Mouse (Mus musculus) gastrocnemius, adult 2 months (tissue): ENCODE measurements around the gene Gm15217. TPM values are rescaled to one million over a fixed set of nuclear protein-coding genes. Genes with fewer than 3 reads are reported as not detected.

Source experiments
- DNase-seq: peaks from one replicate; pipeline ENCODE4 v3.0.0; 2022
- H3K27ac ChIP-seq: fragments of 200-600 bp; 2 replicates; pipeline ENCODE4 v1.8.1; 2022; ENCODE audit warnings: mild to moderate bottlenecking
- H3K4me3 ChIP-seq: fragments of 200-600 bp; 2 replicates; pipeline ENCODE4 v1.8.1; 2022; ENCODE audit warnings: mild to moderate bottlenecking, moderate library complexity
- CTCF ChIP-seq: fragments of 200-600 bp; IDR thresholded peaks from 2 replicates; pipeline ENCODE4 v1.8.1; 2022; ENCODE audit warnings: antibody characterized with exemption, mild to moderate bottlenecking, moderate library complexity
- intact Hi-C: fragments of 180-260 bp; cut with DNase I; formaldehyde crosslinking; loops from one replicate; pipeline ENCODE4 v1.15.1; 2025
- total RNA-seq, 2 experiments: library from RNA; stranded (reverse); gene quantifications; 2 replicates each; pipeline ENCODE4 v1.2.3; 2021

The Gm15217 gene
- total RNA-seq, 2 experiments from 2014 or later = not detected

DNA sequence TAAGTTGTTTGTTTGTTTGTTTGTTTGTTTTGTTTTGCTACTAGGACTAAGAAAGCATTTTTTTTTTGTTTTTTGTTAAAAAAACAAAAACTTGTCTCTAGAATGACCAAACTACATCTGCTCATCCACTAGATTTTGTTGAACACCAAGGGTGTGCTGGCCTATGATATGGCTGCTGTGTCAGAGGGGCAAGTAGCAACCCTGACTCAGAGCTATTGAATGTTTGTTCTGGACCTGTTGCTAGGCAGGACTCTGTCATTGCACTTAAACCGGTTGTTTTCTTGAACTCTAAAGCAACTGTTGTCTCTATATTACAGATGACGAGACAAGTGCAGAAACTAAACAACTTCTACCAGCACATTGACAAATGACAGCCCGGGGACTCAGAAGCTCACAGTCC lies 29.1 kb downstream of the Gm15217 start:
- Histone ChIP-seq H3K27ac (no peak overlapping the region), H3K4me3 (no peak overlapping the region)
- no peak for TF ChIP-seq CTCF
- no peak for DNase-seq
- intact Hi-C loops = no loop called here

- peak overlapping the region; percentile 24 for H3K4me3 ChIP-seq
- no peak for TF ChIP-seq CTCF
- no peak for DNase-seq
- no peak overlapping the region for H3K27ac ChIP-seq
- intact Hi-C loops = no loop called here
These were observed 29.8 kb downstream of the Gm15217 start for GRCm38 (mm10) chr14:46409016-46409415.

- Histone ChIP-seq H3K27ac (no peak overlapping the region), H3K4me3 (no peak overlapping the region)
- intact Hi-C loops = no loop called here
- no peak for DNase-seq
- no peak for TF ChIP-seq CTCF
These were observed 31.4 kb downstream of the Gm15217 start for GRCm38 (mm10) chr14:46410557-46411120.

- no peak overlapping the region for H3K4me3 ChIP-seq
- H3K27ac ChIP-seq = no peak overlapping the region
- TF ChIP-seq CTCF = no peak
- intact Hi-C loops = no loop called here
- no peak for DNase-seq
These were observed 33.3 kb downstream of the Gm15217 start for GRCm38 (mm10) chr14:46412497-46413000.

- intact Hi-C loops = no loop called here
- no peak overlapping the region for H3K27ac ChIP-seq
- no peak for TF ChIP-seq CTCF
- H3K4me3 ChIP-seq = peak overlapping the region; percentile 30; the same call in 1 of the 2 replicates
- DNase-seq = peak; percentile 62
These were observed 39.3 kb downstream of the Gm15217 start for GRCm38 (mm10) chr14:46418371-46419097.

GRCm38 (mm10) chr14:46419269-46419668 lies 40.1 kb downstream of the Gm15217 start:
- intact Hi-C loops = no loop called here
- no peak for TF ChIP-seq CTCF
- Histone ChIP-seq H3K27ac (no peak overlapping the region), H3K4me3 (no peak overlapping the region)
- DNase-seq = no peak

DNA sequence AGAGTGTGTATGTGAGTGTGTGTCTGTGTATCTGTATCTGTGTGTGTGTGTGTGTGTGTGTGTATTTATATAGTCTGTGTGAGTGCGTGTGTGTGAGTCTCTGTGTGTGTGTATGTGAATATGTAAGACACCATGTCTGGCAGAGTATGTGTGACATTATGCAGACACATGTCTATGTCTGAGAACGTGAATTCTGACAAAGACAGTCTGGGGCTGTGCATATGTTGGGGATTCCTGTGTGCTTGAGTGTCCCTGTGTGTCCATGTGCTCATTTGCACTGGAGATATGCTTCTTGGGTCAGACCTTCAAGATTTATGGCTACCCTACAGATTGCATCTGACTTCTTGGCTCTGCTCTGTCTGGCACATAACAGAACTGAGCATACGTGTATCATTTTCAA lies 42.6 kb downstream of the Gm15217 start:
- H3K27ac ChIP-seq = no peak overlapping the region
- intact Hi-C loops = no loop called here
- H3K4me3 ChIP-seq = no peak overlapping the region
- no peak for DNase-seq
- no peak for TF ChIP-seq CTCF

DNA sequence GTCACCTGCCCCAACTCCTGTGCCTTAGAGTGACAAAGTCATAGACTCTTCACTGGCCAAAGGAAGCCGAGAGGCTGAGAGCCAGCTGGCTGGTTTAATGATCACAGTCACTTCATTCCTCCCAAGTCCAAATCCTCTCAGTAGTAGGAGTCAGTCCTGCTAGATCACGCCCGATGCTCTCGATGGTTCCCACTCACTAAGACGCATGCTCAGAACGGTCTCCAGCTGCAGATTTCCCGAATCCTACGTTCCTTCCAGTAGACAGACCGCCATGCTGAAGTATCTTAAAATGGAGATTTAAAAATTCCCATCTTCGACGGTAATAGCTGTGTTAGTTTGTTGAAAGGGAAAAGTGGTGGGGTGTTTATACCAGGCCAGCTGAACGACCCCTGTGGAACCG lies 48.0 kb downstream of the Gm15217 start:
- TF ChIP-seq CTCF = no peak
- intact Hi-C loops = no loop called here
- H3K27ac ChIP-seq = no peak overlapping the region
- DNase-seq = no peak
- H3K4me3 ChIP-seq = no peak overlapping the region

- no peak overlapping the region for H3K4me3 ChIP-seq
- intact Hi-C loops = no loop called here
- TF ChIP-seq CTCF = no peak
- no peak overlapping the region for H3K27ac ChIP-seq
- no peak for DNase-seq
These were observed 51.0 kb downstream of the Gm15217 start for GRCm38 (mm10) chr14:46430231-46430630.

Other genes with a start within 250 kb of the Gm15217 start
- gene Bmp4, start 11.3 kb downstream of the Gm15217 start, total RNA-seq = 1 to 10 TPM; 5.0 to 5.4 TPM